Mouse (Mus musculus) testis, adult 10 weeks (tissue): Measurements from ENCODE around the gene Pnkp. TPM values are rescaled to one million over a fixed set of nuclear protein-coding genes. Genes with fewer than 3 reads are reported as not detected.

Source experiments
- polyA plus RNA-seq: library from polyadenylated mRNA; stranded (reverse); fragments of 350-450 nt; fragmentation: Illumina TruSeq; extraction: RNeasy Lipid Tissue Mini Kit (QIAGEN cat#74804); gene quantifications from one replicate; pipeline ENCODE4 v1.2.3, GENCODE M21; 2014; ENCODE audit warnings: low read depth, low replicate concordance

Pnkp gene
- polyA plus RNA-seq, result 0.71 TPM

DNA sequence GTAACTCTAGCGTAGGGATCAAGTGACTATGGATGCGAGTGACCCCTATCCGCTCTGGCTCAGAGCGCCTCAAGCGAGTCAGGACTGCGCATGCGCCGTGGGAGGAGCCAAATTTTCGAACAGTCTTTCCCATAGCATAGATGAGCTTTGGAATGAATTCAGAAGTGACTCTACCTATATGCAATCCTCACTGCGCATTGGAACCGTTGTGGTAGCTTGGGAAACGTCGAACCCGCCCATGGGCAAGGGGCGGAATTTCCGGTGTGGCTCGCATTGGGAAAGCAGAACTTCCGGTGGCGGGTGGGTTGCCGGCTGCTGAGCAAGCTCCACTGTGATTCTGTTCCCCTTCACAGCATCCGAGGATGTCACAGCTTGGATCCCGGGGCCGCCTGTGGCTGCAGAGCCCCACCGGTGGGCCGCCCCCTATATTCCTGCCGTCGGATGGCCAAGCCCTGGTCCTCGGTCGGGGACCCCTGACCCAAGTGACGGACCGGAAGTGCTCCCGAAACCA, at the start of gene Pnkp:
Pnkp (plus strand) TSS at position 98 of the 511 bp plus-strand sequence.

DNA sequence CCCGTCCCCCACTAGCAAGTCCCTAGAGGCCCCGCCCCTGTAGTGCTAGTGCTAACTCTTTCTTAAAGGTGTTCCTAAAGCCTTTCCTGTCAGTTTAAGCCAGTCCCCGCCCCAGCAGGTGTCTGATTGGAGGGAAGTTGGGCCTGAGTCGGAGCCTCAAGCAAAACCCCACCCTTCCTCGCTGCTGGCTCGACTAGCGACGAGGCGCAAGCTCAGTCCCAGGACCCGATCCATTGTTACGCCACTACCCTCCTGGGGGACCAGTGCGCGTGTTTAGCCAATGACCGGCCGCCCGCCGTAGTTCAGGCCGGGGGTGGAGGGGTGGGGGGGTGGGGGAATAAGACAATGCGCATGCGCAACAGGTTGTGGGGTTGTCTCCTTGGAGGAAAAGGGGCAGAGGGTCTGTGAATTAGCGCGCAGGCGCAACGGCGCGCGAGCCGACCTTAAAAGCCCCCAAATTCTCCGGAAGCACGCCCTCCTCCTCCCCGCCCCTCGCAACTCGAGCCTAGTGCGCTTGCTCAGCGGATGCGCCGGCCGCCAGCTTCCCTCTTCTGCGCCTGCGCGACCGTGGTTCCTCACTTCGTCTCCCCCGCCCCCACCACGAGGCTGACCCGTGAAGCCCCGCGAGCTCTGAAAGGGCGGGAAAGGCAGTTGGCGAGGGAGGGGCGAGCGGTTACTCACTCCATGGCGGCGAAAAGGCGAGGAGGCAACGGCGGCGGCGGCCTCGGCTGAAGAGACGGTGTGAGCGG, 41.0 kb upstream of the Pnkp start, which contains the start of the genes Nup62 and Il4i1:
Nup62 (plus strand) TSS at position 368 of the 749 bp plus-strand sequence.
Il4i1 (plus strand) TSS at position 667 of the 749 bp plus-strand sequence.

DNA sequence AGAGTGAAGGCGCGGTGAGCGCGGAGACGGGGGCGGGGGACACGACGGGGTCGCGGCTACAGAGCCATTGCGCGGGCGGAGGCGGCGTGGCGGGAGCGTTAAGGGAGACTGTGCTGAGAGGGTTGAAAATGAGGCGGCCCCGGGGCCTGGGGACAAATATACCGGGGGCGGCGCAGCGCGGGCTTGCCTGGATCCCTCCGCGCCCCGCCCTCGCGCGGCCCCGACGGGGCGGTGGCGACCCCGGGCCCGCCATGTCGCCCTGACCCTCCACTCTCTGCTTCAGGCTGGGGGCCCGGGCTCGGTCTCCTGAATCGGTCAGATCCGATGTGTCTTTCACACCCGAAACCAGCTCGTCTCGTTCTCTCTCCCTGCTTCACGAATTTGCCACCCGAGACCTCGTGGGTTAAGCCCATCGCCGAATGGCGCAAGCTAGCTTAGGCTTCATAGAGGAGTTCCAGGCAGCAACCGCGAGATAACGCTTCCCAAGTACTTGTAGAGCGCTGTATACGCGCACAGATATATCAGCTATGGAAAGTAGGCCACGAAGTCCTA, 40.4 kb upstream of the Pnkp start, which contains the start of gene Atf5:
Atf5 (minus strand) TSS at position 189 of the 552 bp plus-strand sequence.

DNA sequence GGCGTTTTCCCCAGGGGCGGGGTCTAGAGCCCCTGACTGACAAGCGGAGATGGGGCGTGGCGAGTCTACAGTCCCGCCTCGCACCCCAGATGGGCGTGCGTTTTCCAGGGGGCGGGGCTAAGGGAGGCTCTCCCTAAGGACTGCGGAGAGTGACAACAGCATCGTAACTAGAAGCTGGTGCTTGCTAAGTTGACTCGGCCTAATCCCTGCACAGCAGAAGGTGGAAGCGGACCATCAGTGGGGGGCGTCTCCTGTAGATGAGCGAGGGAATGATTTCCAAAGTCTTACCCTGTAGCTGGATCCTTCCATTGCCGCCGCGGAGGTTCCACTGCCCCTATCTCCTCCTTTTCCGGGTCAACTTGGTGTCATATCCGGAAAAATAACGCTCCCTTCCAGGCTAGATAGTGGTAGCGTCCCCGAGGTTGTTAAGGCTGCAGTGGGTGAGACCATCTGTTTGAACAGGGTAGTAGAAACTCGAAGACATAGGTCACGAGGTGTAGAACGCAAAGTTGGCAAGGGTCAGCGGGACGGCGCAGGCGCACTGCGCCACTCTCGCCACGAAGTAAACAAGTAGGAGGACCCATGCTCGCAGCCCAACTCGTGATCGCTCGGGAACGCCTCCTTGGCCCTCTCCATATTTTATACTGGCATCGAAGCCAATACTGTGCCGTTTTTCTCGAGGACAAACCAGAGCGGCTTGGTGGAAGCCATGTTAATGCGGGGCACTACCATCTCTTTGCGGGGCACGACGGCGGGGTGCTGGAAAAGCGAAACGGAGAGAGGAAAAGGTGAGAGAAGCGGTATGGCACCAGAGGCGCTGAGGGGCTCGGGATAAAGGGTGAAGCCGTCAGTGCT, 8.2 kb upstream of the Pnkp start, which contains the start of the genes Akt1s1 and Tbc1d17:
Akt1s1 (plus strand) TSS at position 431 of the 855 bp plus-strand sequence.
Tbc1d17 (minus strand) TSS at position 519 of the 855 bp plus-strand sequence.

DNA sequence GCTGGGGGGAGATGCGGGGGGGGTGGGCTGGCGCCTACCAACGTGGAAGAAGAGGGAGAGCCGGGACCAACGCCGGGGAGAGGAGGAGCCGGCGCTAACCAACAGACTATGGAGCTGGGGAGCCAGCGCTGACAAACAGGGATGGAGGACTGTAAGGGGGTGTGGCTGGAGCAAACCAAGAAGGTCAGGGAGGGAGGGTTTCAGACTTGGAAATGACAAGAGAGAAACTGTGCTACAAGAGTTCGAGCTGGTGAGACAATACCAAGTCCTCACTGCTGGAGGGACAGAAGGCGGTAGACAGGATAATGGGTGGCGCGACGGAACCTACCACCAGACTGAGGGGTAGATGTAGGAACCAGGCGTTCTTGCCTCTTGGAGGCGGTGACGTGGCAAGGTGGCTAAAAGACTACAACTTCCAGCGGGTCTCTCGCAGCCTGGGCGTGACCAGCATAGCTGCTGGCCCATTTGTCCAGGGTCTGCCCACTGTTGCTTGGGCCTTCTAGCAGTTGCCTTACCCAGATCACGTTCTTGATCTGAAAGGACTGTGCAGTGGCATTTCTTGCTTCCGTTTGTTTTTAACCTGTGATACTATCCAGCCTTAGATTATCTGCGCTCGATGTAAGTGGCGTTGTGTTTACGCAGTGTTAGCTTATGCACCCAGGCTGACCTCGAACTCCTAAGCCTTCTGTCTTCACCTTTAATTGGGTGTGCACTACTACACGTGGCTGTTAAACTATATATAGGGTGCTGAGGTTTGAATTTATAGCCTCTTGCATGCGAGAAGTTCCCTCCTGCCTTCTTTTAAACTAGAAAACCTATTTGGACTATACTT, 13.0 kb downstream of the Pnkp start, which contains the start of gene Ptov1:
Ptov1 (minus strand) TSS at position 92 of the 832 bp plus-strand sequence.

DNA sequence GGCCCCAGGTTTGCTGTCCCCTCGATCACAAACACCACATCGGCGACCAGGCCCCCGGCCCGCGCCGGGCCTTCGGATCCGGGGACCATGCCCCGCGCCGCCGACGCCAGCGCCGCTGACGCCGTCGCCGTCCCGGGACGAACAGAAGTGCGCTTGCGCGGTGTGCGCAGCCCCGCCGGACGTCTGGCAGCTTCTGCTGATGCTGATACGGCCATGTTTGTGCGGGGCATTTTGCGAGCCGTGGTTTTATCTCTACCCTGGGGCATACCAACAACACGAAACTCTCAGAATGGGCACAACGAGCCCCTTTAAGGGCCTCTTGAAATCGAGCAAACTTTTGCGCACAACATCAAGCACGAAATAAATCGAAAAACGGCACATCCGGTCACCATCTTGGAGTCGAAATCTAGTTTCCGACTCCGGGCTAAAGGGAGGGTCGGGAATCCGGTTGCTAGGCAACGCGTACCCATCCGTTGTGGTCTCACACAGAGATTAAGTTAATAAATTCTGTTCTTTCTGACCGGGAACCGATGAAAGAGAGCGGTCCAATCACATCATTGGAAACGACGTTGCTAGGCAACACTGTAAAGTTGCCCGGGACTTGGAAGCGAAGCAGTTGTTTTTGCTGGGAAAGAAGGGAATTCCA, 35.5 kb downstream of the Pnkp start, which contains the start of gene Med25:
Med25 (minus strand) TSS at position 437 of the 646 bp plus-strand sequence.

DNA sequence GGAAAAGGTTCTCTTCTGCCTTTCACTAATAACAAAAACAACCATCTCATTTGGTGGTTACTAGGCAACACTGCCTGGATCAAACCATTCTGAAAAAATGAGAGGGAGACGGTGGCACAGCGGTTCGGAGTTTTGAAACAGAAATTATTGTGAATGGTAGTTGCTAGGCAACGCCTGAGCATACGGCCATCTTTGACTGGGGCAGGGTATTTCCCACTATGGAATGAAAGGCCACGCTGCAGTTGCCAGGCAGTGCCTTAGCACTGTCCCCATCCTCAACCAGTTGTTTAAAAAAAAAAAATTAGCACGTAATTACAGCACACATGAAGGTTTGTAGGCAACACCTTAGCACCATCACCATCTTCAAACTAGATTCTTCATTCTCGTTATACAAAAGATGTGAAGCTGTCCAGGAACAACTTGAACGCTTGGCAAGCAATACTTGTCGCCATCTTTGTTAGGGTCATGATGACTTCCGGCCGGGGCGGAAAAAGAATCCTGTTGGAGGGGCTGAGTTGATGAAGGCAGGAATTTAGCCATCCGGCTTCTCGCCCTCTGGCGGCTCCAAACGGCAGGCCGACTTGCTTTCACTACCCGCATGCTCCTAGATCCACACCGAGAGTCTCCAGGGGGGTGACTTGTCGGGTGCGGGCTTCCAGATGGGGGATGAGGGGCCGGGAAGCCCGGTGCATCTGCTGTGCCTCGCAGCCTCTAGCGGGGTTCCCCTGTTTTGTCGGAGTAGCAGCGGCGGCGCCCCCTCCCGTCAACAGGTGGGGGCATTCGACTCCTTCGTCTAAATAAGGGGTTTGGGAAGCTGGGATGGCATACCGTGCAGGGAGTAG, 38.9 kb downstream of the Pnkp start, which contains the start of gene Fuz:
Fuz (plus strand) TSS at position 487 of the 842 bp plus-strand sequence.

Other genes with a start within 250 kb of the Pnkp start
- 0.07 TPM for gene Myh14, start 186.3 kb upstream of the Pnkp start, polyA plus RNA-seq
- gene Izumo2, start 148.4 kb upstream of the Pnkp start, polyA plus RNA-seq, result 343 TPM
- gene Vrk3, start 108.7 kb upstream of the Pnkp start, polyA plus RNA-seq, result 27.7 TPM
- gene Zfp473, start 106.1 kb upstream of the Pnkp start, polyA plus RNA-seq, result 3.0 TPM
- gene Nup62, start 41.1 kb upstream of the Pnkp start, polyA plus RNA-seq, result 15.5 TPM
- 11.4 TPM for gene Il4i1, start 40.8 kb upstream of the Pnkp start, polyA plus RNA-seq
- gene Atf5, start 40.5 kb upstream of the Pnkp start, polyA plus RNA-seq, result 3.0 TPM
- gene Akt1s1, start 8.1 kb upstream of the Pnkp start, polyA plus RNA-seq, result 1.2 TPM
- gene Tbc1d17, start 8.1 kb upstream of the Pnkp start, polyA plus RNA-seq, result 0.98 TPM
- gene Ptov1, start 12.6 kb downstream of the Pnkp start, polyA plus RNA-seq, result 0.32 TPM
- gene Med25, start 35.6 kb downstream of the Pnkp start, polyA plus RNA-seq, result 2.0 TPM
- 9.9 TPM for gene Fuz, start 38.9 kb downstream of the Pnkp start, polyA plus RNA-seq
- gene Ap2a1, start 72.4 kb downstream of the Pnkp start, polyA plus RNA-seq, result 104 TPM
- gene Tsks, start 86.1 kb downstream of the Pnkp start, polyA plus RNA-seq, result 11.2 TPM
- gene Cpt1c, start 117.7 kb downstream of the Pnkp start, polyA plus RNA-seq, result 9.3 TPM
- gene Prmt1, start 129.4 kb downstream of the Pnkp start, polyA plus RNA-seq, result 8.0 TPM
- gene Irf3, start 140.5 kb downstream of the Pnkp start, polyA plus RNA-seq, result 18.4 TPM
- 1.5 TPM for gene Bcl2l12, start 141.6 kb downstream of the Pnkp start, polyA plus RNA-seq
- gene Scaf1, start 159.2 kb downstream of the Pnkp start, polyA plus RNA-seq, result 3.3 TPM
- 1.8 TPM for gene Rras, start 160.8 kb downstream of the Pnkp start, polyA plus RNA-seq
- 0.24 TPM for gene Prr12, start 195.7 kb downstream of the Pnkp start, polyA plus RNA-seq
- 4.6 TPM for gene Nosip, start 205.3 kb downstream of the Pnkp start, polyA plus RNA-seq
- 2.7 TPM for gene Prrg2, start 205.5 kb downstream of the Pnkp start, polyA plus RNA-seq
- not detected for gene Rcn3, start 235.1 kb downstream of the Pnkp start, polyA plus RNA-seq
- gene Fcgrt, start 246.7 kb downstream of the Pnkp start, polyA plus RNA-seq, result 1.4 TPM